Mouse (Mus musculus) heart, postnatal 0 days (tissue): ENCODE measurements around the gene Cd7. TPM values are rescaled to one million over a fixed set of nuclear protein-coding genes. Genes with fewer than 3 reads are reported as not detected.
"Not testable (repeated sequence)": the region's sequence is repeated elsewhere in the genome, so short reads cannot be mapped to it uniquely, and the experiment has no call there.

Experiments
- ATAC-seq: fragments of 200-750 bp; cut with Nextera tagmentation; 2 replicates; pipeline ENCODE4 v1.8.0; 2017; ENCODE audit warnings: low read depth, moderate number of reproducible peaks, moderate library complexity; ENCODE audit not compliant: insufficient read depth
- DNase-seq: peaks from one replicate; pipeline ENCODE4 v3.0.0-alpha.2; 2016; ENCODE audit warnings: low spot score
- H3K27ac ChIP-seq: fragments of 300-500 bp; sonication (generic); 2 replicates; pipeline ENCODE4 v1.5.1; 2014; ENCODE audit warnings: low read depth, mild to moderate bottlenecking
- H3K27me3 ChIP-seq: fragments of 300-500 bp; sonication (generic); 2 replicates; pipeline ENCODE4 v1.6.1; 2014; ENCODE audit warnings: low read length, mixed read lengths; ENCODE audit not compliant: control insufficient read depth, insufficient read depth
- H3K36me3 ChIP-seq: fragments of 300-500 bp; sonication (generic); replicated peaks from 2 replicates; pipeline ENCODE4 v1.6.1; 2014; ENCODE audit warnings: low read length, mixed read lengths; ENCODE audit not compliant: control insufficient read depth, insufficient read depth
- H3K4me1 ChIP-seq: fragments of 300-500 bp; sonication (generic); 2 replicates; pipeline ENCODE4 v1.6.1; 2014; ENCODE audit warnings: antibody characterized with exemption; ENCODE audit not compliant: control insufficient read depth, insufficient read depth
- H3K4me2 ChIP-seq: fragments of 300-500 bp; sonication (generic); 2 replicates; pipeline ENCODE4 v1.6.1; 2014; ENCODE audit warnings: low read depth, mild to moderate bottlenecking, low read length, moderate library complexity
- H3K4me3 ChIP-seq: fragments of 300-500 bp; sonication (generic); 2 replicates; pipeline ENCODE4 v1.5.1; 2014; ENCODE audit warnings: low read depth, low read length
- H3K9ac ChIP-seq: fragments of 300-500 bp; sonication (generic); replicated peaks from 2 replicates; pipeline ENCODE4 v1.6.1; 2014; ENCODE audit warnings: low read depth, low read length, mixed read lengths
- H3K9me3 ChIP-seq: fragments of 300-500 bp; sonication (generic); replicated peaks from 2 replicates; pipeline ENCODE4 v1.6.1; 2016; ENCODE audit warnings: low read length; ENCODE audit not compliant: control insufficient read depth
- CTCF ChIP-seq: IDR thresholded peaks from 2 replicates; pipeline ENCODE4 v1.5.1; 2016; ENCODE audit warnings: antibody characterized with exemption, control low read depth, low read depth
- EP300 ChIP-seq: IDR thresholded peaks from 2 replicates; pipeline ENCODE4 v1.6.1; 2016; ENCODE audit warnings: antibody characterized with exemption, low read depth
- WGBS: fragments of 180-500 bp; shearing (Covaris S2); extraction: QIAGEN DNeasy Blood & Tissue Kit; methylation state at CpG from one replicate; pipeline ENCODE4 v1.1.7; 2014; 5-methylcytosine and 5-hydroxymethylcytosine counted together
- polyA plus RNA-seq: library from polyadenylated mRNA; unstranded; fragments of >200 nt; fragmentation: Nextera tagmentation; extraction: Ambion mirVana; gene quantifications from 2 replicates; pipeline ENCODE4 v1.2.1, GENCODE M21; 2015
- total RNA-seq: library from RNA; depleted of rRNA; stranded (reverse); fragments of >200 nt; gene quantifications from 2 replicates; pipeline ENCODE4 v1.2.3, GENCODE M21; 2014; ENCODE audit warnings: low replicate concordance

Cd7 gene
- total and polyA plus RNA-seq, 2 experiments from 2014 or later, result not detected

- WGBS, result 56% methylated on average over 1 of the region's 1 CpGs
- no peak overlapping the region for H3K27ac ChIP-seq
- no peaks in the 10 kb centered on the region for H3K36me3 ChIP-seq
- no peaks in the 10 kb centered on the region for H3K4me1 ChIP-seq
- no peak overlapping the region for H3K4me3 ChIP-seq
- H3K27me3 ChIP-seq, result no peaks in the 10 kb centered on the region
- no peak overlapping the region for H3K9ac ChIP-seq
- H3K9me3 ChIP-seq, result no peaks in the 10 kb centered on the region
- DNase-seq (no peak), ATAC-seq (no peak)
- H3K4me2 ChIP-seq, result no peak overlapping the region
- TF ChIP-seq EP300, result no peak
- TF ChIP-seq CTCF, result no peak
Measured at GRCm38 (mm10) chr11:121049840-121050239, 10.6 kb upstream of the Cd7 start.

- no peak overlapping the region for H3K4me2 ChIP-seq
- H3K27me3 ChIP-seq, result no peaks in the 10 kb centered on the region
- no peaks in the 10 kb centered on the region for H3K9me3 ChIP-seq
- WGBS, result 56% methylated on average over 2 of the region's 2 CpGs
- TF ChIP-seq CTCF (peak; percentile 44), EP300 (no peak)
- DNase-seq, result no peak
- no peak for ATAC-seq
- no peak overlapping the region for H3K27ac ChIP-seq
- H3K4me1 ChIP-seq, result no peaks in the 10 kb centered on the region
- H3K36me3 ChIP-seq, result no peaks in the 10 kb centered on the region
- no peak overlapping the region for H3K9ac ChIP-seq
- H3K4me3 ChIP-seq, result no peak overlapping the region
Measured at GRCm38 (mm10) chr11:121047826-121048399, 8.7 kb upstream of the Cd7 start.

GRCm38 (mm10) chr11:121045286-121045685, 6.1 kb upstream of the Cd7 start:
- no peak for DNase-seq
- ATAC-seq, result no peak
- Histone ChIP-seq H3K4me1 (no peaks in the 10 kb centered on the region), H3K4me3 (no peak overlapping the region), H3K27ac (no peak overlapping the region), H3K27me3 (no peaks in the 10 kb centered on the region), H3K9ac (no peak overlapping the region), H3K4me2 (no peak overlapping the region), H3K36me3 (no peaks in the 10 kb centered on the region), H3K9me3 (no peaks in the 10 kb centered on the region)
- TF ChIP-seq CTCF (no peak), EP300 (no peak)
- WGBS, result 64% methylated on average over 1 of the region's 1 CpGs

GRCm38 (mm10) chr11:121043025-121043424, 3.8 kb upstream of the Cd7 start:
- not testable (repeated sequence) for DNase-seq, H3K36me3 ChIP-seq, H3K27ac ChIP-seq, H3K4me3 ChIP-seq, H3K9me3 ChIP-seq, ATAC-seq, H3K4me1 ChIP-seq, H3K27me3 ChIP-seq, H3K9ac ChIP-seq, H3K4me2 ChIP-seq
- WGBS, result 62% methylated on average over 1 of the region's 1 CpGs

DNA sequence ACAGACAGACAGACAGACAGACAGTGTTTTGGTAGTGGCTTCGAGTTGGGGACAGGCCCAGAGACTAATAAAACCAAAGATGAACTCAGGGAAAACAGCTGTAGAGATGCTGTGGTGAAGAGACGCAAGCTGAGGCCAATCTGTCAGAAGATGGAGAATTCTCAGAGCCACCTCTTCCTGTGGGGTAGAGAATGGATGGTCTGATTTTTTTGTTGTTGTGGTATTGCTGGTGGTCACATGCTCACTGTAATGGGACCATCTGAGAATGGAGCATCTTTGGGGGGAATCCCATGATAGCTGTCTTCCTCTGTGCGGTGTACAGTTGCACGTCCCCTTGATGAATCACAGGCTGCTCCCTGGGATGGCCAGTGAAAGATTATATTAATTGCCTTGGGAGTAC, 3.3 kb upstream of the Cd7 start:
- Histone ChIP-seq H3K4me1 (no peaks in the 10 kb centered on the region), H3K27ac (no peak overlapping the region), H3K36me3 (no peaks in the 10 kb centered on the region), H3K4me2 (no peak overlapping the region), H3K9me3 (no peaks in the 10 kb centered on the region), H3K4me3 (no peak overlapping the region), H3K9ac (no peak overlapping the region), H3K27me3 (no peaks in the 10 kb centered on the region)
- DNase-seq (no peak), ATAC-seq (no peak)
- no peak for TF ChIP-seq CTCF
- TF ChIP-seq EP300, result no peak
- 64% methylated on average over 4 of the region's 4 CpGs for WGBS

- DNase-seq (no peak), ATAC-seq (no peak)
- 68% methylated on average over 4 of the region's 4 CpGs for WGBS
- 0 out of 2 replicates have a peak, but pooled peaks cover 4% of the 10 kb centered on the region for H3K27me3 ChIP-seq
- TF ChIP-seq CTCF (no peak), EP300 (no peak)
- no peaks in the 10 kb centered on the region for H3K4me1 ChIP-seq
- H3K9ac ChIP-seq, result no peak overlapping the region
- no peaks in the 10 kb centered on the region for H3K9me3 ChIP-seq
- H3K36me3 ChIP-seq, result no peaks in the 10 kb centered on the region
- no peak overlapping the region for H3K4me2 ChIP-seq
- H3K27ac ChIP-seq, result no peak overlapping the region
- no peak overlapping the region for H3K4me3 ChIP-seq
Measured at GRCm38 (mm10) chr11:121041636-121042035, 2.4 kb upstream of the Cd7 start.
